Mouse (Mus musculus): ENCODE data around the gene Bhlhb9. TPM values are rescaled to one million over a fixed set of nuclear protein-coding genes. Genes with fewer than 3 reads are reported as not detected.
"Not testable (repeated sequence)": the region's sequence is repeated elsewhere in the genome, so short reads cannot be mapped to it uniquely, and the experiment has no call there.

Bhlhb9 gene
- 51.1 and 59.9 TPM in 2 replicates for polyA plus RNA-seq (2012; rRNA removed)

GRCm38 (mm10) chrX:135797212-135797644, at the start of gene Bhlhb9:
Bhlhb9 (plus strand) TSS chrX:135797594.
- peak; percentile 46; the same call in 1 of the 2 replicates for TF ChIP-seq CTCF (IDR thresholded peaks at IDR 0.05; ENCODE audit: borderline replicate concordance, extremely low read depth, insufficient read depth, insufficient read length)
- peak; percentile 86 for DNase-seq (ENCODE audit: low read depth)

DNA sequence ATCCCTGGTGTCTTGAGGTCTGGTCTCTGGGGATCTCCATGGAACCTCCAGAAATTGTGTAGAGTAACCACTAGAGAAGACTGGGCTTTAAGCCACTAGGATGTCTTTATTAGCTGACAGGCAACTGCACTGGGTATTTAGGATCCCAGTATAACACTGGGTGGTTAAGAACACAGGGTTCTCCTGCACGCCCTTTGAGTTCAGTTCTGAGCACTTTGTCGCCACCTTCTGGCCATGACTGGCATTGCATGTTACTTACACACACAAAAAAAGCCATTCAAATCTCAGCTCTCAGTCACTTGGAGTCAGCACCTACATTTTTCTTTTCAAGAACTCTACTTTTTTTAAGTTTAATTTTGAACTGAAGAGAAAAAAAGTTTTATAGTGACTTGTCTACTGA, 44.6 kb upstream of the Bhlhb9 start:
- peak; percentile 82 for DNase-seq (ENCODE audit: low read depth)
- TF ChIP-seq CTCF (IDR thresholded peaks at IDR 0.05; ENCODE audit: borderline replicate concordance, extremely low read depth, insufficient read depth, insufficient read length): peak; percentile 84
- no peak for TF ChIP-seq POLR2A (IDR thresholded peaks at IDR 0.05; ENCODE audit: borderline replicate concordance, extremely low read depth, insufficient read depth, insufficient read length, poor library complexity, severe bottlenecking)

DNA sequence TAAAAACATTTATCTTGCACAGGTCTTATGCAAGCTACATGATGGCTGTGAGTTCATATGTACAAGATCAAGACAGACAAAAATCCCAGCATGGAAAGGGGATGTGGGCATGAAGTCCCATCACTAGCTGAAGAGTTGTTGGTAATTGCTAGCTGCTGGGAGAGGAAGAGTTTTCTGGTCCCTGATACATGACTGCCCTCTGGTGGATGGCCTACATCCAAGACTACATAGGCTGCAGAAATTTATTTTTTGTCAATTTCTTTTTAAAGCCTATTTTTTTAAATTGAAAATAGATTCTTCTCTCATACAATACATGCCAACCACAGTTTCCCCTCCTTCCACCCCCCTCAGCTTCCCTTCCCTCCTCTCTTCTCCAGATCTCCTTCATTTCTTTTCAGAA, 35.7 kb upstream of the Bhlhb9 start:
- TF ChIP-seq CTCF (IDR thresholded peaks at IDR 0.05; ENCODE audit: borderline replicate concordance, extremely low read depth, insufficient read depth, insufficient read length) (peak; percentile 50; the same call in 1 of the 2 replicates), POLR2A (IDR thresholded peaks at IDR 0.05; ENCODE audit: borderline replicate concordance, extremely low read depth, insufficient read depth, insufficient read length, poor library complexity, severe bottlenecking) (no peak)
- DNase-seq (ENCODE audit: low read depth): peak; percentile 60

DNA sequence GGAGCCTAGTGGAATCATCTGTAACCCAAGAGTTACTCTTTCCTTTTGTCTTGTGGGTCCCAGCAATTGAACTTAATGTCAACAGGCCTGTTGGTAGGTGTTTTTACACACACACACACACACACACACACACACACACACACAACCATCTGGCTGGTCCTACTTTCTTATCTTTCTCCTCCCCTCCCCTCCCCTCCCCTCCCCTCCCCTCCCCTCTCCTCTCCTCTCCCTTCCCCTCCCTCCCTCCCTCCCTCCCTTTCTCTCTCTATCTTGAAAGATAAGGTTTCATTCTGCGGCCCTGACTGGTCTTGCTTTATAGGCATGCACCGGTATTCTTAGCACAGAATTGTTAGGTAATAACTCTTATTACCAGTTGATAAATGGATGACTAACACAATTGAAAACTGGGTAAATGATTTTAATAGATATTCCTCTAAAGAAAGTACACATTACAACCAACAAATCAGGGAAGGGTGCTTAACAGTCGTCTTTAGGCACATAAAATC, 29.3 kb upstream of the Bhlhb9 start:
- TF ChIP-seq CTCF (IDR thresholded peaks at IDR 0.05; ENCODE audit: borderline replicate concordance, extremely low read depth, insufficient read depth, insufficient read length) (no peak), POLR2A (IDR thresholded peaks at IDR 0.05; ENCODE audit: borderline replicate concordance, extremely low read depth, insufficient read depth, insufficient read length, poor library complexity, severe bottlenecking) (no peak)
- no peak for DNase-seq (ENCODE audit: low read depth)

- no peak for DNase-seq (ENCODE audit: low read depth)
- TF ChIP-seq POLR2A (IDR thresholded peaks at IDR 0.05; ENCODE audit: borderline replicate concordance, extremely low read depth, insufficient read depth, insufficient read length, poor library complexity, severe bottlenecking): no peak
- TF ChIP-seq CTCF (IDR thresholded peaks at IDR 0.05; ENCODE audit: borderline replicate concordance, extremely low read depth, insufficient read depth, insufficient read length): no peak
Measured at GRCm38 (mm10) chrX:135768565-135768964, 28.8 kb upstream of the Bhlhb9 start.

GRCm38 (mm10) chrX:135791536-135791935, 5.9 kb upstream of the Bhlhb9 start:
- TF ChIP-seq CTCF (IDR thresholded peaks at IDR 0.05; ENCODE audit: borderline replicate concordance, extremely low read depth, insufficient read depth, insufficient read length): no peak
- no peak for TF ChIP-seq POLR2A (IDR thresholded peaks at IDR 0.05; ENCODE audit: borderline replicate concordance, extremely low read depth, insufficient read depth, insufficient read length, poor library complexity, severe bottlenecking)
- no peak for DNase-seq (ENCODE audit: low read depth)

GRCm38 (mm10) chrX:135792326-135792725, 5.1 kb upstream of the Bhlhb9 start:
- TF ChIP-seq CTCF (IDR thresholded peaks at IDR 0.05; ENCODE audit: borderline replicate concordance, extremely low read depth, insufficient read depth, insufficient read length): no peak
- no peak for TF ChIP-seq POLR2A (IDR thresholded peaks at IDR 0.05; ENCODE audit: borderline replicate concordance, extremely low read depth, insufficient read depth, insufficient read length, poor library complexity, severe bottlenecking)
- peak; percentile 46 for DNase-seq (ENCODE audit: low read depth)

DNA sequence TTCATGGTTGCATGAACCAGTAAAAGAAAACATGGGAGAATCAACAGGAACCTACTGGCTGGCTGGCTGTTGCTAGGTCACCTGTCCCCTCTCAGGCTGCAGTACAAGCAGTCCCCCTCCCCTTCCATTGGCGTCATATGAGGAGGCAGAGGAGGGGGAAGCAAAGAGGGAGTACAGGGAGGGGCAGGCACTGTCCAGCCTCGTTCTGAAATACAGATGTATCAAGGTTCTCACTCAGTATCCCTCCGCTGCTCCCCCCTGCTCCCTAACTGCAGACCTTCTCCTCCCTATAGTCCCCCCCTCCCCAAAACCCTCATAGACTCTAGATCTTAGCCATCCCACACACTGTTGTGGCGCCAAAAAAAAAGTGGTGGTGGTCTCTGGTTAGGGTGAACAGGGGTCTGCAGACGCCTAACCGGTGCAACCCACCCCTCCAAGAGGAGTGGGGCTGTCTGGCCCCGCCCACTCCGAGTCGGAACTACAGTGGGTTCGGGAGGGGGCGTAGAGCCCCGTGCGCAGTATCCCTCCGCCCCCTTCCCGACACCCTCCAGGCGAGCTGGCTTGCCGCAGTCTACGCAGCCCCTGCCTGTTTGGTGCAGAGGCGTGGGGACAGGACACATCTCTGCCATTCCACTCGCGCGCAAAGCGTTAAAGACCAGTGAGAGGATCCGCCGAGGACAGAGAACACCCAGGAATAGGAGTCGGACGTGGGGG, 1.6 kb upstream of the Bhlhb9 start:
- 0 out of 2 replicates have a peak, but pooled peaks have one; percentile 9 for TF ChIP-seq POLR2A (IDR thresholded peaks at IDR 0.05; ENCODE audit: borderline replicate concordance, extremely low read depth, insufficient read depth, insufficient read length, poor library complexity, severe bottlenecking)
- DNase-seq (ENCODE audit: low read depth): peak; percentile 94

DNA sequence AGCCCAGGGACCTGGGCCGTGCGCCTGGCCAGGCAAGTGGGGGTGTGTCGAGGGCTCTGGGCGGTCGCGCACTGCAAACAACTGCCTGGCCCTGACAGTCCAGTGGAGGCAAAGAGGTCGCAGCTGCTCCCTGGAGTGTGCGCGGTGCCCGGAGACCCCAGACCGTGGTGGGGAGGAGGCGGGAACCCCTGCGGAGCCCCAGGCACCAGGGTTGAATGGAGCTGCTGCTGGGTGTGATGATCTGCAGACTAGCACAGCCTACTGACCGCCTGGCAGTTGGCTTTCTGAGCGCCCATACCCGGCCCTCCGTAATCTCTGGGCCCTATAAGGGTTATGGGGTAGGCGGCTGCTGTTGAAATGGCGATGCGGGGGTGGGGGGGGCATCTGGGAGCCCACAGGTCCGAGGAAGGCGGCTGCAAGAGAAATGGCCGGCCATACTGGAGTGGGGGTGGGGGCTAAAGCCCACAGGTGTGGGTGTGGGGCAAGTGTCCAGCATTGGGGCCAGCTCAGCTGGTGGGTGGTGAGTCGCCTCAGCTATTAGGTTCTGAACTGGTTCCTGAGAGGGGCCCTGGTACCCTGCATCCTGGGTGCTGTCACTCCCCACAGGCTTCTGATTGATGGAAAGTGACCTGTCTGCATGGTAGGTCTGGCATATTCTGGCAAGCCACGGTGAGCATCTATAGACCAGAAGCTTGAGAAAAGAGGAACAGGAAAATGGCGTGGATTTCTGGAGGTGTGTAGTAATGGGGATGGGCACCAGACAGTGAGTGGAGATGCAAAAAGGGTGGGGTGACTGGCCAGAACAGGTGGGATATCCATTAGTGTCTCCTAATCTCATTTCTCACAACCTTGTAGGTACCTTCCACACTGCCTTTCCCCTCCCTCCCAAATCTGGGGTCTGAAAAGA, 836 bp upstream of the Bhlhb9 start:
- TF ChIP-seq POLR2A (IDR thresholded peaks at IDR 0.05; ENCODE audit: borderline replicate concordance, extremely low read depth, insufficient read depth, insufficient read length, poor library complexity, severe bottlenecking): 0 out of 2 replicates have a peak, but pooled peaks have one; percentile 1
- peak; percentile 19 for DNase-seq (ENCODE audit: low read depth)

- TF ChIP-seq POLR2A (IDR thresholded peaks at IDR 0.05; ENCODE audit: borderline replicate concordance, extremely low read depth, insufficient read depth, insufficient read length, poor library complexity, severe bottlenecking) (no peak), CTCF (IDR thresholded peaks at IDR 0.05; ENCODE audit: borderline replicate concordance, extremely low read depth, insufficient read depth, insufficient read length) (no peak)
- DNase-seq (ENCODE audit: low read depth): no peak
Measured at GRCm38 (mm10) chrX:135804149-135804548, 6.8 kb downstream of the Bhlhb9 start.

- TF ChIP-seq POLR2A (IDR thresholded peaks at IDR 0.05; ENCODE audit: borderline replicate concordance, extremely low read depth, insufficient read depth, insufficient read length, poor library complexity, severe bottlenecking) (no peak), CTCF (IDR thresholded peaks at IDR 0.05; ENCODE audit: borderline replicate concordance, extremely low read depth, insufficient read depth, insufficient read length) (peak; percentile 54; the same call in 1 of the 2 replicates)
- peak; percentile 59 for DNase-seq (ENCODE audit: low read depth)
Measured at GRCm38 (mm10) chrX:135805780-135806179, 8.4 kb downstream of the Bhlhb9 start.

DNA sequence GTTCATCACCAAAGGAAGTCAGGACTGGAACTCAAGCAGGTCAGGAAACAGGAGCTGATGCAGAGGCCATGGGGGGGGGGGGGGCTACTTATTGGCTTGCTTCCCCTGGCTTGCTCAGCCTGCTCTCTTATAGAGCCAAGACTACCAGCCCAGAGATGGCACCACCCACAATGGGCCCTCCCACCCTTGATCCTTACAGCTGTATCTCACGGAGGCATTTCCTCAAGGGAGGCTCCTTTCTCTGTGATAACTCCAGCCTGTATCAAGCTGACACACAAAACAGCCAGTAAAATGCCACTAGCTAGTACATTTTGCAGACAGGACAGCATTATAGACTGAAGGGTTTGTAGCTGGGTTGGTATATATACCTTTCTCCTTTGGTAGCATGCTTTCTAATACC, 38.5 kb downstream of the Bhlhb9 start:
- DNase-seq (ENCODE audit: low read depth): not testable (repeated sequence)

All from brain, embryonic 14.5 days (tissue).